Mouse (Mus musculus) spleen, adult 12 weeks (tissue): Measurements from ENCODE around the gene Tmc8.
A peak's percentile ranks its signal among the peaks of the same experiment; 100 is the strongest.

Experiments
- DNase-seq: peaks from one replicate; pipeline ENCODE4 v3.0.0; 2022; ENCODE audit warnings: low spot score

Gene Tmc8

GRCm38 (mm10) chr11:117781993-117782704, at the start of gene Tmc8, which contains the start of gene Tmc6:
Tmc8 (plus strand) TSS chr11:117782076.
Tmc6 (minus strand) TSS chr11:117782198.
- peak; percentile 69 for DNase-seq

GRCm38 (mm10) chr11:117736037-117736689, 45.7 kb upstream of the Tmc8 start:
- DNase-seq: no peak

- no peak for DNase-seq
Observed at GRCm38 (mm10) chr11:117738123-117738522, 43.8 kb upstream of the Tmc8 start.

- no peak for DNase-seq
Observed at GRCm38 (mm10) chr11:117741128-117741527, 40.7 kb upstream of the Tmc8 start.

- no peak for DNase-seq
Observed at GRCm38 (mm10) chr11:117742243-117742642, 39.6 kb upstream of the Tmc8 start.

- no peak for DNase-seq
Observed at GRCm38 (mm10) chr11:117742715-117743114, 39.2 kb upstream of the Tmc8 start.

GRCm38 (mm10) chr11:117743454-117744030, 38.3 kb upstream of the Tmc8 start:
- no peak for DNase-seq

- DNase-seq: no peak
Observed at GRCm38 (mm10) chr11:117748628-117749027, 33.2 kb upstream of the Tmc8 start.

GRCm38 (mm10) chr11:117749414-117749813, 32.5 kb upstream of the Tmc8 start:
- no peak for DNase-seq

- no peak for DNase-seq
Observed at GRCm38 (mm10) chr11:117751544-117751943, 30.3 kb upstream of the Tmc8 start.

GRCm38 (mm10) chr11:117755891-117756290, 26.0 kb upstream of the Tmc8 start:
- no peak for DNase-seq

GRCm38 (mm10) chr11:117759267-117759666, 22.6 kb upstream of the Tmc8 start:
- no peak for DNase-seq

- DNase-seq: no peak
Observed at GRCm38 (mm10) chr11:117760374-117761119, 21.3 kb upstream of the Tmc8 start.

- no peak for DNase-seq
Observed at GRCm38 (mm10) chr11:117761801-117762200, 20.1 kb upstream of the Tmc8 start.

- DNase-seq: no peak
Observed at GRCm38 (mm10) chr11:117762246-117762645, 19.6 kb upstream of the Tmc8 start.

GRCm38 (mm10) chr11:117764319-117764718, 17.6 kb upstream of the Tmc8 start:
- no peak for DNase-seq

- no peak for DNase-seq
Observed at GRCm38 (mm10) chr11:117765361-117765760, 16.5 kb upstream of the Tmc8 start.

GRCm38 (mm10) chr11:117766275-117766674, 15.6 kb upstream of the Tmc8 start:
- no peak for DNase-seq

- no peak for DNase-seq
Observed at GRCm38 (mm10) chr11:117768725-117769682, 12.9 kb upstream of the Tmc8 start.

GRCm38 (mm10) chr11:117769683-117770047, 12.2 kb upstream of the Tmc8 start:
- no peak for DNase-seq

GRCm38 (mm10) chr11:117770407-117770806, 11.5 kb upstream of the Tmc8 start:
- no peak for DNase-seq
